Mouse (Mus musculus): Measurements from ENCODE around the gene 1700018F24Rik. TPM values are rescaled to one million over a fixed set of nuclear protein-coding genes. Genes with fewer than 3 reads are reported as not detected.
"Not testable (repeated sequence)": the region's sequence is repeated elsewhere in the genome, so short reads cannot be mapped to it uniquely, and the experiment has no call there.

The 1700018F24Rik gene
- polyA plus RNA-seq (2012; rRNA removed): not detected in 2 replicates
- polyA plus RNA-seq (2014; fragmentation: Nextera tagmentation; extraction: Ambion mirVana): not detected in 2 replicates

- H3K4me3 ChIP-seq (replicated peaks; ENCODE audit: low read length); H3K27ac ChIP-seq (replicated peaks; ENCODE audit: low read depth, low read length); H3K9me3 ChIP-seq (ENCODE audit: control insufficient read depth, low read length); H3K9ac ChIP-seq (ENCODE audit: low read depth, low read length, severe bottlenecking); H3K4me1 ChIP-seq (ENCODE audit: control insufficient read depth, insufficient read depth, low read length); DNase-seq (ENCODE audit: low spot score); ATAC-seq (ENCODE audit: low FRiP score, low read depth); H3K4me2 ChIP-seq (replicated peaks; ENCODE audit: low read depth, low read length, severe bottlenecking); H3K36me3 ChIP-seq (ENCODE audit: control insufficient read depth, insufficient read depth, low read length); H3K27me3 ChIP-seq (ENCODE audit: control insufficient read depth, insufficient read depth, low read length): not testable (repeated sequence)
- 35% methylated on average over 2 of the region's 3 CpGs for WGBS
Observed at GRCm38 (mm10) chr5:145042690-145043089, at the start of gene 1700018F24Rik. 1700018F24Rik (plus strand) TSS chr5:145042990.

- no peaks in the 10 kb centered on the region for H3K9me3 ChIP-seq (ENCODE audit: control insufficient read depth, low read length)
- ATAC-seq (ENCODE audit: low FRiP score, low read depth) (no peak), DNase-seq (ENCODE audit: low spot score) (no peak)
- H3K4me2 ChIP-seq (replicated peaks; ENCODE audit: low read depth, low read length, severe bottlenecking): no peak overlapping the region
- H3K9ac ChIP-seq (ENCODE audit: low read depth, low read length, severe bottlenecking): no peak overlapping the region
- no peak overlapping the region for H3K27ac ChIP-seq (replicated peaks; ENCODE audit: low read depth, low read length)
- 34% methylated on average over 2 of the region's 2 CpGs for WGBS
- no peak overlapping the region for H3K4me3 ChIP-seq (replicated peaks; ENCODE audit: low read length)
- no peaks in the 10 kb centered on the region for H3K27me3 ChIP-seq (ENCODE audit: control insufficient read depth, insufficient read depth, low read length)
- no peak for TF ChIP-seq POLR2A (IDR thresholded peaks at IDR 0.05; ENCODE audit: borderline replicate concordance, extremely low read depth, insufficient read depth, insufficient read length)
- no peaks in the 10 kb centered on the region for H3K4me1 ChIP-seq (ENCODE audit: control insufficient read depth, insufficient read depth, low read length)
- no peaks in the 10 kb centered on the region for H3K36me3 ChIP-seq (ENCODE audit: control insufficient read depth, insufficient read depth, low read length)
Observed at GRCm38 (mm10) chr5:144998491-144998890, 44.3 kb upstream of the 1700018F24Rik start.

- H3K4me1 ChIP-seq (ENCODE audit: control insufficient read depth, insufficient read depth, low read length): no peaks in the 10 kb centered on the region
- H3K27me3 ChIP-seq (ENCODE audit: control insufficient read depth, insufficient read depth, low read length): no peaks in the 10 kb centered on the region
- no peak overlapping the region for H3K9ac ChIP-seq (ENCODE audit: low read depth, low read length, severe bottlenecking)
- DNase-seq (ENCODE audit: low spot score): no peak
- H3K4me2 ChIP-seq (replicated peaks; ENCODE audit: low read depth, low read length, severe bottlenecking): no peak overlapping the region
- no peak for TF ChIP-seq POLR2A (IDR thresholded peaks at IDR 0.05; ENCODE audit: borderline replicate concordance, extremely low read depth, insufficient read depth, insufficient read length)
- WGBS: 85% methylated on average over 3 of the region's 3 CpGs
- H3K9me3 ChIP-seq (ENCODE audit: control insufficient read depth, low read length): no peaks in the 10 kb centered on the region
- no peak overlapping the region for H3K4me3 ChIP-seq (replicated peaks; ENCODE audit: low read length)
- H3K27ac ChIP-seq (replicated peaks; ENCODE audit: low read depth, low read length): no peak overlapping the region
- no peaks in the 10 kb centered on the region for H3K36me3 ChIP-seq (ENCODE audit: control insufficient read depth, insufficient read depth, low read length)
- no peak for ATAC-seq (ENCODE audit: low FRiP score, low read depth)
Observed at GRCm38 (mm10) chr5:145003362-145003761, 39.4 kb upstream of the 1700018F24Rik start.

- ATAC-seq (ENCODE audit: low FRiP score, low read depth) (no peak), DNase-seq (ENCODE audit: low spot score) (no peak)
- Histone ChIP-seq H3K27ac (replicated peaks; ENCODE audit: low read depth, low read length) (no peak overlapping the region), H3K27me3 (ENCODE audit: control insufficient read depth, insufficient read depth, low read length) (no peaks in the 10 kb centered on the region), H3K9me3 (ENCODE audit: control insufficient read depth, low read length) (no peaks in the 10 kb centered on the region), H3K4me2 (replicated peaks; ENCODE audit: low read depth, low read length, severe bottlenecking) (no peak overlapping the region), H3K4me3 (replicated peaks; ENCODE audit: low read length) (no peak overlapping the region), H3K4me1 (ENCODE audit: control insufficient read depth, insufficient read depth, low read length) (no peaks in the 10 kb centered on the region), H3K9ac (ENCODE audit: low read depth, low read length, severe bottlenecking) (no peak overlapping the region), H3K36me3 (ENCODE audit: control insufficient read depth, insufficient read depth, low read length) (no peaks in the 10 kb centered on the region)
- TF ChIP-seq POLR2A (IDR thresholded peaks at IDR 0.05; ENCODE audit: borderline replicate concordance, extremely low read depth, insufficient read depth, insufficient read length): no peak
- 84% methylated on average over 9 of the region's 9 CpGs for WGBS
Observed at GRCm38 (mm10) chr5:145004495-145004894, 38.3 kb upstream of the 1700018F24Rik start.

- Histone ChIP-seq H3K27ac (replicated peaks; ENCODE audit: low read depth, low read length) (no peak overlapping the region), H3K4me1 (ENCODE audit: control insufficient read depth, insufficient read depth, low read length) (no peaks in the 10 kb centered on the region), H3K9me3 (ENCODE audit: control insufficient read depth, low read length) (no peaks in the 10 kb centered on the region), H3K4me2 (replicated peaks; ENCODE audit: low read depth, low read length, severe bottlenecking) (no peak overlapping the region), H3K9ac (ENCODE audit: low read depth, low read length, severe bottlenecking) (no peak overlapping the region), H3K36me3 (ENCODE audit: control insufficient read depth, insufficient read depth, low read length) (no peaks in the 10 kb centered on the region), H3K27me3 (ENCODE audit: control insufficient read depth, insufficient read depth, low read length) (no peaks in the 10 kb centered on the region), H3K4me3 (replicated peaks; ENCODE audit: low read length) (no peak overlapping the region)
- WGBS: 62% methylated on average over 6 of the region's 6 CpGs
- ATAC-seq (ENCODE audit: low FRiP score, low read depth) (no peak), DNase-seq (ENCODE audit: low spot score) (no peak)
- TF ChIP-seq POLR2A (IDR thresholded peaks at IDR 0.05; ENCODE audit: borderline replicate concordance, extremely low read depth, insufficient read depth, insufficient read length): no peak
Observed at GRCm38 (mm10) chr5:145005596-145005995, 37.2 kb upstream of the 1700018F24Rik start.

Data from limb, embryonic 14.5 days (tissue).